Mouse (Mus musculus) lung, adult 2 months (tissue): ENCODE data around the gene Wdr47. TPM values are rescaled to one million over a fixed set of nuclear protein-coding genes. Genes with fewer than 3 reads are reported as not detected.

ENCODE experiments used
- DNase-seq: peaks from one replicate; pipeline ENCODE4 v3.0.0; 2022
- H3K4me1 ChIP-seq: fragments of 200-500 bp; 2 replicates; pipeline ENCODE4 v1.6.1; 2011; ENCODE audit warnings: low read length; ENCODE audit not compliant: control insufficient read depth, insufficient read depth
- H3K4me3 ChIP-seq: fragments of 200-500 bp; replicated peaks from 2 replicates; pipeline ENCODE3; 2011; ENCODE audit warnings: low read depth, mild to moderate bottlenecking, control low read depth, low read length; ENCODE audit errors: extremely low read depth
- CTCF ChIP-seq: fragments of 200-500 bp; IDR thresholded peaks from 2 replicates; pipeline ENCODE4 v1.5.1; 2011; ENCODE audit warnings: mild to moderate bottlenecking, low read length, control low read depth; ENCODE audit not compliant: insufficient read depth
- POLR2A ChIP-seq: fragments of 200-500 bp; IDR thresholded peaks from 2 replicates; pipeline ENCODE4 v1.6.1; 2011; ENCODE audit warnings: low read depth, mild to moderate bottlenecking, control low read depth, low read length, borderline replicate concordance; ENCODE audit errors: extremely low read depth
- WGBS: fragments of 180-500 bp; shearing (Covaris S2); methylation state at CpG from one replicate; pipeline ENCODE4 v1.1.7; 2018; 5-methylcytosine and 5-hydroxymethylcytosine counted together
- polyA plus RNA-seq: library from polyadenylated mRNA; depleted of rRNA; stranded (reverse); fragments of >200 nt; gene quantifications from 2 replicates; pipeline ENCODE4 v1.2.3, GENCODE M21; 2012; rRNA removed

Wdr47 gene
- polyA plus RNA-seq, 1 experiment = 8.3 TPM

GRCm38 (mm10) chr3:108689979-108690378 is 98.9 kb downstream of the Wdr47 start:
- 55% methylated on average over 4 of the region's 4 CpGs for WGBS
- no peaks in the 10 kb centered on the region; the same call in 1 of the 2 replicates for H3K4me1 ChIP-seq
- no peak for TF ChIP-seq CTCF
- TF ChIP-seq POLR2A = no peak
- no peak for DNase-seq
- H3K4me3 ChIP-seq = no peak overlapping the region

- no peaks in the 10 kb centered on the region for H3K4me1 ChIP-seq
- DNase-seq = peak; percentile 17
- TF ChIP-seq CTCF = no peak
- no peak for TF ChIP-seq POLR2A
- whole genome bisulfite sequencing = 75% methylated on average over 9 of the region's 9 CpGs
- H3K4me3 ChIP-seq = no peak overlapping the region
Observed at GRCm38 (mm10) chr3:108694321-108694720, 103.2 kb downstream of the Wdr47 start.

Other genes starting within 250 kb of the Wdr47 start
- 34.9 and 39.2 TPM in 2 replicates for gene Mybphl, start 226.4 kb upstream of the Wdr47 start, polyA plus RNA-seq
- gene Psrc1, start 207.4 kb upstream of the Wdr47 start, polyA plus RNA-seq = 2.3 and 2.4 TPM in 2 replicates
- 22.7 and 26.7 TPM in 2 replicates for gene Celsr2, start 175.7 kb upstream of the Wdr47 start, polyA plus RNA-seq
- 29.4 and 48.0 TPM in 2 replicates for gene Sars, start 146.1 kb upstream of the Wdr47 start, polyA plus RNA-seq
- 7.1 and 7.7 TPM in 2 replicates for gene 1700013F07Rik, start 57.1 kb upstream of the Wdr47 start, polyA plus RNA-seq
- gene 5330417C22Rik, start 54.7 kb upstream of the Wdr47 start, polyA plus RNA-seq = 45.7 and 56.3 TPM in 2 replicates
- gene Tmem167b, start 28.8 kb upstream of the Wdr47 start, polyA plus RNA-seq = 7.0 and 9.8 TPM in 2 replicates
- gene Taf13, start 19.6 kb upstream of the Wdr47 start, polyA plus RNA-seq = 2.0 and 4.0 TPM in 2 replicates
- 35.2 and 50.0 TPM in 2 replicates for gene Clcc1, start 62.6 kb downstream of the Wdr47 start, polyA plus RNA-seq
- gene Gpsm2, start 131.0 kb downstream of the Wdr47 start, polyA plus RNA-seq = 2.7 and 5.1 TPM in 2 replicates
- 0.09 TPM in 1 of 2 replicates, not detected in the other for gene Aknad1, start 148.4 kb downstream of the Wdr47 start, polyA plus RNA-seq
- 7.4 and 14.6 TPM in 2 replicates for gene Stxbp3, start 249.2 kb downstream of the Wdr47 start, polyA plus RNA-seq